Mouse (Mus musculus): Measurements from ENCODE around the gene Dyrk3.

DNA sequence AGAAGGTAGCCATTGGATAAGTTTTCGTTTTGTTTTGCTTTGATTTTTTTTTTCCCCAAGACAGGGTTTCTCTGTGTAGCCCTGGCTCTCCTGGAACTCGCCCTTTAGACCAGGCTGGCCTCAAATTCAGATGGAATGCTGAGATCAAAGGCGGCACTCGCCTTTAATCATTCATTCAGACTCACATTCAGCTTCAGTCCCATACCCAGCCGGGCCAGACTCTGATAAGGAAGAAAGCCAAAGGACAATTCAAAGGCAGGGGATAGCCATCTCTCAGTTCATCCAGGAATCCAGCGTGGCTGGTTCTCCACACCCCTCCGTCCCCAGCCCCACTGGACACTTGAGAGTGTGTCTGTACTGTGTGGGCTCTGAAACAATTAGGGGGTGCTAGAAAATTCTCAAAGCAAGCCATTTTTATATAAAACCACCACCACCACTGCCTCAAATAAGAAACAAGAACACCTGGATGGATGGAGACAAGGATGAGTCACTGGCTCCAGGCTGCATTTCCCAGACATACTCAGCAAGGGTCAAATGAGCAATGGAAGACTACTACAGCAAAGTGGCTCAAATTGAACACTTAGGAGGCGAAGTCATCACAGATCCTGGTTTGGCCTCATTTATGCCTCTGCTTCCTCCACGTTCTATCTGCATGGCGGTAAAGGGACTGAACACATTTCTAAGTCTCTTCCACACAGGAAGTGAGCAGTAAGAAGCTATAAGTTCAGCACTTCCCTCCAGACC, 14.4 kb downstream of the Dyrk3 start:
- TF ChIP-seq POLR2A (IDR thresholded peaks at IDR 0.05; ENCODE audit: borderline replicate concordance, control insufficient read depth, low read depth, low read length) (no peak), CTCF (IDR thresholded peaks at IDR 0.05; ENCODE audit: control insufficient read depth, insufficient read depth, low read length) (no peak)
